26 mouse cellular contexts compared by ENCODE assay signal in the genomic region with DNA sequence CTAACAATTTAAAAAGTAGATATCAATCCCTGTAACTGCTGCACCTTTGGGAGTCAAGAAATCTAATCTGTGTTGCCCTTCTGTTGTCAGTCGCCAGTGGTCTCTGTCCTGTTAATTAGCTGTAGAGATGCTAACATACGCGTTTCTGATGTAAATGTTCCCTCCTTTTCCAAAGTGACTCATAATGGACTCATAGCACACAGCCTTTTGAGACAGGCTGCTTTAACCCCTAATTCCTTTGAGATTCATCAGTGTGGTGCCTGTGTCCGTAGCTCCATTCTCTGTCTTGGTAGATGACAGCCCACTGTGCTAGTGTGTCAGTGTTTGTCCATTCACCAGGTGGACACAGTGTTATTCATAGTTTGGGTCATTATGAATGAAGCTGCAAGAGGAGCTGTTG. TPM values are rescaled to one million over a fixed set of nuclear protein-coding genes. Genes with fewer than 3 reads are reported as not detected.
DNase-seq lines count a peak whose midpoint lies in the region; TF ChIP-seq lines count a peak whose summit lies in the region.
"Had no signal": no experiment of that assay in that cellular context is flagged by ENCODE, and none has a peak within 500 bp of the region (broad histone marks: within the 10 kb centered on the region; RNA-seq: fewer than 3 reads in every experiment).

No protein-coding gene starts in this region.

- H3K4me3 ChIP-seq in testis, adult 2 months (ENCODE audit: control insufficient read depth, low read depth, low read length), result no peak overlapping the region
- no peak overlapping the region for H3K4me3 ChIP-seq in embryonic fibroblast, embryonic 13.5 days (ENCODE audit: insufficient read depth, low read length)
- H3K4me3 ChIP-seq: embryonic facial prominence, embryonic 13.5 days; embryonic facial prominence, embryonic 15.5 days; forebrain, embryonic 13.5 days; forebrain, embryonic 15.5 days had no signal

- peaks cover under 1% of the 10 kb centered on the region; the same call in 1 of the 2 replicates for H3K4me1 ChIP-seq in testis, adult 2 months (ENCODE audit: control insufficient read depth, insufficient read depth, low read length)
- H3K4me1 ChIP-seq in embryonic fibroblast, embryonic 13.5 days (ENCODE audit: control insufficient read depth, insufficient read depth, low read length), result peaks cover 9% of the 10 kb centered on the region
- H3K4me1 ChIP-seq: embryonic facial prominence, embryonic 15.5 days; forebrain, embryonic 13.5 days; forebrain, embryonic 15.5 days had no signal

- peak overlapping the region; percentile 39 for H3K27ac ChIP-seq in testis, adult 2 months (ENCODE audit: control insufficient read depth, insufficient read depth, low read depth, low read length)
- 0 out of 2 replicates have a peak overlapping the region, but pooled peaks have one; percentile 35 for H3K27ac ChIP-seq in embryonic fibroblast, embryonic 13.5 days (ENCODE audit: insufficient read depth, low read length)
- H3K27ac ChIP-seq: embryonic facial prominence, embryonic 13.5 days; embryonic facial prominence, embryonic 15.5 days; forebrain, embryonic 13.5 days; forebrain, embryonic 15.5 days had no signal

- H3K27me3 ChIP-seq in testis, adult 2 months (ENCODE audit: control insufficient read depth, insufficient read depth, low read length), result no peaks in the 10 kb centered on the region
- H3K27me3 ChIP-seq: CH12.LX; embryonic facial prominence, embryonic 13.5 days; embryonic facial prominence, embryonic 15.5 days; forebrain, embryonic 13.5 days; forebrain, embryonic 15.5 days; Patski had no signal

- no peak for DNase-seq in testis, postnatal 14 days (ENCODE audit: low spot score)
- DNase-seq in ES-CJ7 (ENCODE audit: low read depth, low spot score) (peak; percentile 20), R1 (ENCODE audit: low read depth, low spot score) (peak; percentile 34)
- no peak for DNase-seq in layer of hippocampus, adult 18-20 months (ENCODE audit: low spot score in 2 of 2)
- DNase-seq in right cerebral cortex, postnatal 36 days (ENCODE audit: low spot score in 2 of 2), result no peak
- no peak for DNase-seq in adrenal gland, adult 2 months
- DNase-seq: adrenal gland, postnatal 10 days; adrenal gland, postnatal 25 days; cerebellum, adult 11 months; cerebellum, adult 18-20 months; cerebellum, adult 8-10 months; cerebellum, adult 9-11 months; cerebellum, postnatal 14 days; cerebellum, postnatal 36 days; embryo, embryonic 11 days; forebrain, postnatal 0 days had no signal

- H3K36me3 ChIP-seq in testis, adult 2 months (ENCODE audit: control insufficient read depth, insufficient read depth, low read length), result peaks cover 1% of the 10 kb centered on the region
- H3K36me3 ChIP-seq: forebrain, embryonic 15.5 days had no signal

- no peak for TF ChIP-seq POLR2A in testis, adult 2 months (IDR thresholded peaks at IDR 0.05; ENCODE audit: control insufficient read depth, low read depth, low read length)
- no peak for TF ChIP-seq POLR2A in embryonic fibroblast, embryonic 13.5 days (IDR thresholded peaks at IDR 0.05; ENCODE audit: low read depth, low read length)

- TF ChIP-seq CTCF in testis, adult 2 months (IDR thresholded peaks at IDR 0.05; ENCODE audit: control insufficient read depth, insufficient read depth, insufficient replicate concordance, low read depth, low read length), result no peak
- no peak for TF ChIP-seq CTCF in embryonic fibroblast, embryonic 13.5 days (IDR thresholded peaks at IDR 0.05; ENCODE audit: borderline replicate concordance, insufficient read depth, low read length)

RNA-seq across cellular contexts. Expression of gene Arhgap29, which starts 42.8 kb away (rescaled TPM):
- 72.9 and 78.3 TPM in 2 replicates for polyA plus RNA-seq in testis, adult 2 months (2012; rRNA removed)
- 144 and 147 TPM in 2 replicates for polyA plus RNA-seq in embryonic fibroblast, embryonic 13.5 days (2011; ENCODE audit: insufficient read length, low read depth, missing spikeins)
- total RNA-seq in layer of hippocampus, adult 18-20 months (2021), result 10 to 100 TPM; 11.6 to 12.6 TPM
- 10 to 100 TPM; 50.2 to 60.6 TPM for total RNA-seq in adrenal gland, adult 2 months (2021)
- 9.1 and 9.9 TPM in 2 replicates for polyA plus RNA-seq in adrenal gland, adult 2 months (2012; rRNA removed)

RNA-seq across cellular contexts. Expression of gene Abca4, which starts 49.1 kb away (rescaled TPM):
- 0.38 and 0.65 TPM in 2 replicates for polyA plus RNA-seq in testis, adult 2 months (2012; rRNA removed)
- polyA plus RNA-seq in embryonic fibroblast, embryonic 13.5 days (2011; ENCODE audit: insufficient read length, low read depth, missing spikeins), result 0.68 and 0.80 TPM in 2 replicates
- total RNA-seq in layer of hippocampus, adult 18-20 months (2021), result 1 to 10 TPM; 1.3 to 2.0 TPM
- total RNA-seq in adrenal gland, adult 2 months (2021), result 1 to 10 TPM; 1.7 to 5.9 TPM
- 0.87 and 1.8 TPM in 2 replicates for polyA plus RNA-seq in adrenal gland, adult 2 months (2012; rRNA removed)
- polyA plus RNA-seq: activated CD4-positive, CD25-positive, alpha-beta regulatory T cell, adult 4 months; CD4-positive, CD25-positive, alpha-beta regulatory T cell, adult 4 months had no signal

Comparison
In these comparisons a context has a peak if more than half of its experiments do, and no peak if none do; other contexts are left out.
1. DNase-seq: peak in ES-CJ7 (single experiment) and R1 (single experiment); none in testis, postnatal 14 days (single experiment), layer of hippocampus, adult 18-20 months (0 of 2), right cerebral cortex, postnatal 36 days (0 of 2) and adrenal gland, adult 2 months (single experiment).